Mouse (Mus musculus): ENCODE results near the gene C2cd4a.

C2cd4a gene

DNA sequence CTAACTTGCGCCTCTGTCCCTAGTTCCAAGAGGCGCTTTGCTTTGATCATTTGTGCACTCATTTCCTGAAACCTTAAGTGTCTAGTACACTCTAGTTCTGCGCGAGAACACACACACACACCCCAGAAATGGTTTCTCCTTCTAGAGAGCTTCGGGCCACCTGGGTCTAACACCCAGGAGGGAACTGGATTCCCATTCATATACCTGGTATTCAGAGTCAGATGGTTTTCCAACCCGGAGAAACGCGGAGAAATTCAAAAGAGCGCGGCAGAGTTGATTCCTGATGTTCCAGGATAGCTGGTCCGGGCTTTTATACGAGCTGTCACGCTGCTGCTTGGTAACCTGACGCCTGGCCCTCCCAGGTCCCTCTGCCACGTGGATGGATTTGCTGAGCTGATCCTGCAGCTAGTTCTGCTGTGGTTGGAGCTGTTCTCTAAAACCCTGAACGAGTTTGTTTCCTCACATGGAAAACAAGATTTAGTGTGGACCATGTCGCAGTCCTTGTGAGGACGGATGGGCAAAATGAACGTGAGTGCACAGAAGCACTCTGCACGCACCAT lies at the start of gene C2cd4a:
C2cd4a (minus strand) TSS at position 285 of the 560 bp plus-strand sequence.
- no peak for DNase-seq (ENCODE audit: low read depth, low spot score)

DNA sequence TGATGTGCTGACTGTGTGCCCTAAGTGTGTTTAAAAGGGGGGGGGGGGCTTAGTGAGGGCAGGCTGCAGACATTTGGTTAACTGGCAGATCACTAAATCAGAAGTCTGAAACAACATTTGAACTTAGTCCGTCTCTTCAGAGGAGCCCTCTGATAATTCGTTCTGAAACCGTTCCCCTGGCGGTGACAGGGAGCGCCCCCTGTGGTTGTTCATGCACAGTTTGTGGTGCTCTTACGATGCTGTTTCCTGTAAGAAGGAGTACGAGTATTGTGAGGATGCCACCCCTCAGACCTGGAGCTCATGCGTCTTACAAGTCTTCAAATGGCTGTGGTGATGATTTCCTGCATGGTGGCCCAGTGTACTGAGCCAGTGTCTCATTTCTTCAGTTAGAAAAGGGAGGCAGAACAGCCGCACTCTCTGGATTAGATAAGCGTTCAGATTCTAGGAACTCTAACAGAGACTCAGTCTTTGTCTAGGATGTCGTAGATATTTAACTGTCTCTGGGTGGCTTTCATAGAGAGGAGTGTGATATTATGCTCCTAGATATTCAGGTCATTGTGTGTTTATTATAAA lies 46.2 kb upstream of the C2cd4a start:
- DNase-seq (ENCODE audit: low read depth, low spot score): no peak

DNA sequence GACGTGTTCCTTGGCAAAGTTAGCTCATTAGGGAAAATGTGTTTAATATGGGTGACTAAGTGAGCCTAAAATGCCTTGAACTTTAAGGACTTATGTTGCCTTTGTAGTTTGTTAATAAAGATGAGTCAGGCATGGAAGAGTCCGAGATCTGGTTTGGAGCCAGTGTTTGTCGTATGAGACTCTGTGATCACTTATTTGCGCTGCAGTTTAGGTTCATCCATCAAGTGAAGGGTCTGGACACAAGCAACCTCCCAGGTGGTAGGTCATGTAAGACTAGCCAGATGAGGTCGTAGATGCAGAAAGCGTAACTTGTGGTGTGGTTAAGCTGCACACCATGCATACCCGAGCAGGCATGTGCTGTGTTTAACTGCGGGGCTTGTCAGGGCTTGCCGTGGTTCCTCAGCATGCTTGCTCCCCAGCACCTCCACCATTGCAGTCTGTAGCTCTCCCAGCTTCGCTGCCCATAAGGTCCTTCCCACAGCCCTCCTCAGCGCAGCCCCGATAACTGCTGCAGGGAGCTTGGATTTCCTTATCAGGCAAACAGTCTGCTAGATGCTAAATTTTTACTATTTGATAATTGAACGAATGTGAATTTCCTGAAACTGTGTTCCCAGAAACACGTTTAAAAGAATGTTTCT lies 45.1 kb upstream of the C2cd4a start:
- DNase-seq (ENCODE audit: low read depth, low spot score): no peak

DNA sequence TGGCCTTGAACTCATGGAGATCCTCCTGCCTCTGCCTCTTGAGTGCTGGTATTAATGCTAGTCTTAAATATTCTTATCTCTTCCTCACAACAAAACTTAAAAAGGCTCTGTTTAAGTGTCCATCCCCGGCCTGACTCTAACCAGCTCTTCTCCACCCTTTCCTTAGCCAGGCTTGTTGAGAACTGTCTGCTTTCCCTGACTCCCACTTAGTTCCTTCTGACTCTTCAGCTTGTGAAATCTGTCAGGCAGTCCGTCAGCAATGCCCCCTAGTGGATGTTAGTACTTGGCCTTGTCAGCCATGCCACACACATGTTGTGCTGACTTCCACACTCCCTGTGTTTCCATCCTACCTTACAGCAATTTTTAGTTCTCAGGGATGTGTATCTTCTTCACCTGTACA lies 43.2 kb upstream of the C2cd4a start:
- peak; percentile 19 for DNase-seq (ENCODE audit: low read depth, low spot score)

DNA sequence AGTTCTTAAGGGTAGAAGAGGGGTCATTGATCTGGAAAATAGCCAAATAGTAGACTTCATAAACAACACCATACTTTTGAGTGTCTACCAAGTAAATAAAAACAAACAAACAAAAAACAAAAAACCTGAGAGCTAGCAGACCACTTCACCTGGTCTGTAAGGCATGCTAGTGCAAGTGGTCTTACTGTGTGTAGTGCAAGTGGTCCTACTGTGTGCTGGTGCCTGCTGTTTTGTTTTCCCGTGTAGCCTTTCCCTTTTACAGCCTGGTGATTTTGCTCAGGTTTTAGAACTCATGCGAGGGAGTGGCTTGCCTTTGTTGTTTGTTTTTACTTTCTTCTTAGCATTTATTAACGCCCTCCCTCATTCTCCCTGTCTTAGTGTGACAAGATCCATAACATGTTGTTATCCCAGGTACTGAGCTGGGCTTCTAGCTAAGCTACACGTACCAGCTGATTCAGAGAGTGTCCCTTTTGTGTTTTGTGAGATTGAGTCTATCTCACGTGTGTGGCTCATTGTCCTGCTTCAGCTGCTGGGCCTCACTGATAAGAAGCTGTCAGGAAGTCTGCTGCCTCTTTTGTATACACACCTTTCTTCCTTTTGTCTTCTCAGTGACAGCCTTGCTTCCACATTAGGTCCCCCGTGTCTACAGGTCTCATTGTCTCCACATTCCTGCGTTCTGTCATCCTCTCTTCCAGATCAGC lies 42.5 kb upstream of the C2cd4a start:
- no peak for DNase-seq (ENCODE audit: low read depth, low spot score)

DNA sequence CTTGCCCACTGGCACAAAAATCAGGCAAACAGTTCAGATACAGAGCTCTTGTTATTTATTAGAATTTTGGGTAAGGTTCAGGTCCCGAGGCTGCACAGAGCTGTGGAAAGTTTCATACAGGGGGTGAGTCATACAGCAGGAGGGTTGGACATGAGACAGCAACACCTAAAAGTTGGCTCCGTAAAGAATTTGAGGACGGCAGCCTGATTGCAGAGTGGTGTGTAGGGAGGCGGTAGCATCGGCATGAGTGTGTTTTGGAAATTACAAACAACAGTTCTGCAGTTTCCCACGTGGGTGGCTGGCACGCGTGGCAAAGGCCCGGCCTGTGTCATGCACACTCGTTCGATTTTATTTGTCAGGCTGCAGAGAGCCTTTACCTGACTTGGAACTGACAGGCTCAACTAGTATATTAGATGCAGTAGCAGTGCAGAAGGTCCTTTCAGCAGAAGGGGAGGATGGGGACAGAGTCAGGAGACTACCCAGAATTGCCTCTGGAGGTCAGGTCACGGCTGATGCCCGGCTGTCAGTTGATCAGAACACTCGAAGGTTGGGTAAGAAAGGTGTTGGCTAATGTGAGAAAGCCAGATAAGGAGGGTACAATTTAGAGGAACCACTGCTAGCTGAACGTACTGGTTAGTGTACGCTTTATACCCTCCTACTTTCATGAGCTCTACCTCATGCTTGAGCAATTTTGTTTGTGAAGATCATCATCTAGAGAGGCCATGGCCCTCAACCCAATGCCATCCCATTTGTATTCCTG lies 37.7 kb upstream of the C2cd4a start:
- no peak for DNase-seq (ENCODE audit: low read depth, low spot score)

DNA sequence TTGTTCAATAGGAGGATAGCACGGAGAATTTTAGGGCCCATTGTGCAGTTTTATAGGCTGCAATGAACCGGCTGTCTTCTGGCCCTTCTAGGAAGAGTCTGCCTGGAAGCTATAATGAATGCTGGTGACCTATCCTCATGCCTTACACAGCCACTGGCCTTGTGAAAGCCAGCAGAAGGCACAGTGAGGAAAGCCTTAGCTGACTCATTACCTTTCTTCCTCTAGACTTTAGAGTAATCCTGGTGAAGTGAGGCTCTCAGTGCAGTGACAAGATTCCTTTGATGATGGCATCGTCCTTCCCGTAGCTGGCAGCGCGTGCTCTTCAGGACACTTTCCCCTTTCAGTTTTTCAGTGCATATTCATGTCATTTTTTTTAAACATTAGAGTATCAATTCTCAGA lies 35.3 kb upstream of the C2cd4a start:
- DNase-seq (ENCODE audit: low read depth, low spot score): no peak

DNA sequence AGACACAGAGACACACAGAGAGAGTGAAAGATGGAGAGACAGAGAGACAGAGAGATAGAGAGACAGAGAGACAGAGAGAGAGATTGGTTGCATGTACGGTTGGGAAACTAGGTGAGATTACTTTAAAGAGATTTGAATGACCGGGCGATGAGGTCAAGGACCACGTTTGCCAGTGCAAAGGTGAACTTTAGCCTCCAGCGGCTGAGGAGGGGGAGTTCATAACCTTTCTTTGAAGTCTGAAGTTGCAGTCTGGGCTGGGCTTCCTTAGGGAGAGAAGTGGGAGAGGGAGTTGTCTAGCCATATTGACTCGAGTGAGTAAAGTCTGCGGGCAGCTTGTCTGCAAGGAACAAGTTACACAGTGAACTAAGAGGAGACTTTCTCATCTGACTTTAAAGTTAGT lies 33.3 kb upstream of the C2cd4a start:
- DNase-seq (ENCODE audit: low read depth, low spot score): no peak

DNA sequence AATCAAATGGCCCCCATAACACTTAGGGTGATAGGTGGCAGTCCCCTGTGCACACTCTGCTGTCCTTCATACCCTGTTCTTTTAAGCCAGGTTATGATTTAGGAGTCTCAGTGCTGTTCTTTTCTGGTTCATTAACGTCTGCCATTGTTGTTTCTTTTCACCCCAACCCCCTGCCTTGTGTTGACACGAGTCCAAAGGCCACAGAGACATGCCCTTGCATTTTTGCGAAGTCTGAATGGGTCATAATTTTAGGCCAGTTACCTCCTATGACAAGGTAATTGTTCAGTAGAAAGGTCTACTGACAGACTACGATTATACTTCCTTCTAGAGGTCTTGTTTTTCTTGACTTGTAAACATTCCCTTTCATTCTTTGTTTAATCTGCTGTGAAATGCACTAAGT lies 31.9 kb upstream of the C2cd4a start:
- DNase-seq (ENCODE audit: low read depth, low spot score): no peak

DNA sequence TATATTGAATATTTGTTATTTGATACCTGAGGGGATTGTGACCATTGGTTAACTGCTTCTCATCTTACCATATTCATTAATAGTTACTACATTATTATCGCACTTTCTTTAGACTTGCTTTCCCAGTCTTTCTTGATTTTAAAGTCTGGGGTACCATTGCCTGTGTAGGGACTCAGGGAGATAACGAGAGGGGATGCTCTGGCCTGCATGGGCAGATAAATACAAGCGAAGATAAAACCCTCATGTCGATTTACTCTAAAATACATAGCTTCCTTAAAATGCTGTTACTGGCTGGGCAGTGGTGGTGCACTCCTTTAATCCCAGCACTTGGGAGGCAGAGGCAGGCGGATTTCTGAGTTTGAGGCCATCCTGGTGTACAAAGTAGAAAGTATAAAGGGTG lies 31.2 kb upstream of the C2cd4a start:
- DNase-seq (ENCODE audit: low read depth, low spot score): no peak

DNA sequence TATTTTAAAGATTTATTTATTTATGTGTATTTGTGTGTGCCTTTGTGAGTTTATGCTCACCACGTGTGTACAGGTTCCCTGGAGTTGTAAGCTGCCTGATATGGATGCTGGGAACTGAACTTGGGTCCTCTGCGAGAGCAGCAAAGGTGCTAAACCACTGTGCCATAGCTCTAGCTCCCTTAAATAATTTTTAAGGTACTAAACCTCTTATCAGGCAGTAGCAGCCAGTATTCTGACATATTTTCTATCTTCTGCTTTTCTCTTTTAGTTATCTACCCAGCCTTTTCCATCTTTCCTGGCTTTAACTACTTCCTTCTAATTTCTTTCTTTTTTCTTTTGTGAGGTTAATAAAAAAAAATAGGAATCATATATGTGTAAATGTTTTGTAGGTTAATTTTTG lies 28.1 kb upstream of the C2cd4a start:
- DNase-seq (ENCODE audit: low read depth, low spot score): no peak

DNA sequence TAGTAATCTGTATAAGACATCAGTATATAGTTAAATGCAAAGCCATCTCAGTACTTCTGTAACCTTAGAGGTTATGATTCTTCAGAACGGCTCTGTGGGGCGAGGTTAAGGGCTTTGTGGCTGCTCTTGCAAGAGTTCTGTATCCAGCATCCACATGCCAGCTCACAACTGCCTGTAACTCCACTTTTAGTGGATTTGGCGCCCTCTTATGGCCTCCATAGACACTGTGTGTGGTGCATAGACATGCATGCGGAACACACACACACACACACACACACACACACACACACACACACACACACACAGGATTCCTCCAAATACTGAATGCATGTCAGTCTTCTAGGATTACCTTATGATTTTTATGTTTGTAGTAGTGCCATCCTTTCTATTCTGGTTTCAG lies 19.0 kb upstream of the C2cd4a start:
- no peak for DNase-seq (ENCODE audit: low read depth, low spot score)

DNA sequence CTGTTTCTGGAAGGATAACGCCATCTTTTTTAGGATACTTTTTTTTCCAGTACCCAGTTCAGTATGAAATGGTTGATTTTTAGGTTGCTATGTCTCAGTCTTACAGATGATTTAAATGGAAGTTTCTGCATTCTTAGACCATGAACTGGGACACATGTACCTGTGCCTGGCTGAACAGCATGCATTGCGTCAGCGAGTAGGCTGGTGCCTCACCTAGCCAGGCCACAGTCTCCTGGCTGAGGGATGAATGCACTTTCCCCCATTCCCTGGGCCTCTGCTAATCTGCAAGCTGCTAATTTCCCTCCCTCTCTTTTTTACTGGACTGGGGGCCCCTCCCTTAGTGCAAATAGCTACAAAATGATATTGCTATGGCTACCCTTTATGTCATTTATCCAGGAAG lies 17.7 kb upstream of the C2cd4a start:
- DNase-seq (ENCODE audit: low read depth, low spot score): no peak

DNA sequence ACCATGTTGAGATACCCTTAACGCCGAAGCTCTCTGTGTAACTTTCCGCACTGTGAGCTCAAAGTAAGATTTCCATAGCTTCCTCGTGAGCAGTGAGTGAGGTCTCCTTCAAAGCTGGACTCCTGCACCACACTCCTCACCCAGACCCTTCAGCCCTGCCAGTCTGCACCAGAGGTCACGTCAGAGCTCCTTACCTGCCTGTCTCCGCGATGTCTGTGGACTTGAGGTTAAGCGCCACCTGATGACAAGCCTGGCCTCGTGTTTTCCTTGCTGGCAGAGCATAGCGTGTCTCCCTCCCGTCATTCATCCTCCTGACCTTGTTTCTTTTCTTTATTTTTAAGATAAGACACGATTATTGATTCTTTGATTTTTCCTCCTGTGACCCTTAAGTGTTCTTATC lies 17.3 kb upstream of the C2cd4a start:
- no peak for DNase-seq (ENCODE audit: low read depth, low spot score)

DNA sequence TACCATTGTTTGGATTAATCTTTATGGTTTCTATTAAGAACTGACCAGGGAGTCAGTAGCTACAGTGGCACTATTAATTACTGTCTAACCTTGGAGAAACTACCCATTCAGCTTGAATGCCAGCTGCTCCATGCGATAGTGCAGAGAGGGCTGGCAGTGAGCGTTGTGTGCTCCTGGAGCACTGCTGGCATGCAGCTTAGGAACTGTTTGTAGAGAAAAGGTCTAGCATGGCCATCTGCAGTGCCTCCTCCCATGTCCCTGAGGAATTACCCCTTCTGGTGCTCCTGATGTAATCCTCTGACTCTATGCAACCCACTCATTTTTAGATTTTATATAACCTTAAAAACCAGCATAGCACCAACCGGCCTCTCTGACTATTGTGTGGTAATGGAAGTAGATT lies 15.5 kb upstream of the C2cd4a start:
- DNase-seq (ENCODE audit: low read depth, low spot score): no peak

DNA sequence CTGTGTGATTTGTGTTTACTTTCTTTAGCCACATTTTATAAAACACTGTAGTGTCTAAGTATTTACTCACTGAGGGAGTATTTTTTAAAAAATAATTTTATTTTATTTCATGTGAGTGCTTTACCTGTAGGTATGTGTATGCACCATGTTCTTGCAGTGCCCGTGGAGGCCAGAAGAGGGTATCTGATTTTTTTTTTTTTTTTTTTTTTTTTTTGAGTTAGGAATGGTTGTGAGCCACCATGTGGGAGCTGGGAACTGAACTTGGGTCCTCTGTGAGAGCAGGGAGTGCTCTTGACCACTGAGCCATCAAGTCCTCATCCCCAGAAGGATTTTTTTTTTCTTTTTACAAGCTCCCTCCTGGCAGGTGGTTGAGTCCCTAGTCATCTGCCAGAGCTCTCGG lies 14.0 kb upstream of the C2cd4a start:
- DNase-seq (ENCODE audit: low read depth, low spot score): no peak

DNA sequence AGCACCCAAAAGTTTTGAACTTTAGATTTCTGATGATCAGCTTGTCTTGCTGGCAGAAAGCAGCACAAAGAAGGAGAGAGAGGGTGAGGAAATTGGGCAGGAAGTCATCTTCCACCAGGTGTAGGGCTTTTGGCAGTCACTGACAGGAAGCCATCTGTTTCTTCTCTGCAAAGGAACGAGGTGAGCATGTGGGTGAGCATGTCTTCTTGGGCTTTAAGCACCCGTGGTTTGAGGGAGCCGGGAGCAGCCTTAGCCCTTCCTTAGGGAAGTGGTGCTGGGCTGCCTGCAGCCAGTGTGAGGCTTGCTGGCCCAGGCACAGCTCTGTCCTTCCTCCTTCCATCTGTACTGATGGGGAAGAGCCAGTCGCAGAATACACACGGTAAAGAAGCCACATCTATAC lies 13.5 kb upstream of the C2cd4a start:
- DNase-seq (ENCODE audit: low read depth, low spot score): no peak

DNA sequence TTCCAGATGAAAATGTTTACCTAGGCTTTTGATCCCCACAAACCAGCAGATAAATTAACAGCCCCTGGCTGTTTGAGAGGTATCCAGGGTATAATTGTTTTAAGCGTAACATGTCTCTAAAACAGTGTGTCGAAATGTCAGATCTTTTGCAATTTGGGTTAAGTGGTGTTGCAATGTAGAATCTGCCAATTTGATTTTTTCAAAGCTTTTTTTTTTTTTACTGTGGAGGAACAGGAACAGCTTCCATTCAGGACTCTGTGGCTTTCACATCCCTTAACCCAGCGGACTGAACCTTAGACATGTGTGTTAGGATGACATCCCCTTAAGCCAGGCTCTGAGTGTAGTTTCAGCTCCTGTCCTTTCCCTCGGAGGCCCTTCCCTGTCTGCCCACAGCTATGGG lies 12.9 kb upstream of the C2cd4a start:
- DNase-seq (ENCODE audit: low read depth, low spot score): no peak

DNA sequence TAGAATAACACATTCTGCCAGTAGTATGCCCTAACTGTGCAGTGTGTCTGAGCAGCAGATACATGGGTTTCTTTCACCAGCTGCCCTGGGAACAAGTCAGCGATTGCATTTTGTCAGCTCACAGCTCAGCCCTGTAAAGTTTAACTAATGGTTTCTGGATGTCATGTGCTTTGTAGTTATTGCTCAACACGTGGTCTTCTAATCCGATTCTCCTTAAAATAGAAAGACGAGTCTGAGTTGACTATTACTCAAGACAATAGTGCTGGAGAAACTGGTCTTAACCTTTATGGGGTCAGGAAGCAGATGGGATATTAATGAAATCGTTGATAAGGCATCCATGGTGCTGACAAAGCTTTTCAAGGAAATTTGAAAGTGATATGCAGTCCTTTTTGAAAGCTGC lies 10.7 kb upstream of the C2cd4a start:
- DNase-seq (ENCODE audit: low read depth, low spot score): no peak

DNA sequence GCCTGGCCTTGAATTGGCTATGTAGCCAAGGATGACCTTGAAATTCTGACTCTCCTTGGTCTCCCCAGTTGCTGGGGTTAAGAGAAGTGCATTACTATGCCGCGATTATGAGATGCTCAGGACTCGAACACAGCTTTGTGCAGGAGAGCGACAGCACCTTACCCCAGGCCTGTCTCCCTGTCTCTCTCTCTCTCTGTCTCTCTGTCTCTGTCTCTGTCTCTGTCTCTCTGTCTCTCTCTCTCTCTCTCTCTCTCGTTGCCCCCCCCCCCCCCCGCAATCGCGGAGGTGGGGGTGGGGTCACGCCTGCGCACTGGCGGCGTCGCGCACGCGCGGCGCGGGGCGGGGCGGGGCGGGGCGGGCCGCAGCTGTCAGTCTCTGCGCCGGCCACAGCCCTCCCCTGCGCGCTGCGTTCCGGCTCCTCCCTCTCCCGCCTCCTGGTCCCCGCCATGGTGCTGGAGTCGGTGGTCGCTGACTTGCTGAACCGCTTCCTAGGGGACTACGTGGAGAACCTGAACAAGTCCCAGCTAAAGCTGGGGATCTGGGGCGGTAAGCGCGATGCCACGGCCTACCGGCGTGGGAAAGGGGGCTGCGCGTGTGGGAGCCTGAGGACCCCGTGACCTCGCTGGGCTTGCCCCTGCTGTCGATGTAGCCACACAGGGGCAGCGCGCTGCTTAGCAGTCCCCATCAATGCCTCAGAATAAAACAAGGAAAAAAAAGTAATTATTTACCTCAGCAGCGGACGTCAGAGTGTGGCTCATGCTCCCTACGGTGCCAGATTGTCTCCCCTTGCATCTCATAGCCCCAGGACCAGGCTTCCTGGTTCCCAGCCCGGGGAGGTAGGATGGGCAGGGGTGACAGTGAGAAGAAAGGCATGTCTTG lies 8.1 kb upstream of the C2cd4a start, which contains the start of gene Vps13c:
Vps13c (plus strand) TSS at position 416 of the 879 bp plus-strand sequence.
- peak; percentile 61 for DNase-seq (ENCODE audit: low read depth, low spot score)

DNA sequence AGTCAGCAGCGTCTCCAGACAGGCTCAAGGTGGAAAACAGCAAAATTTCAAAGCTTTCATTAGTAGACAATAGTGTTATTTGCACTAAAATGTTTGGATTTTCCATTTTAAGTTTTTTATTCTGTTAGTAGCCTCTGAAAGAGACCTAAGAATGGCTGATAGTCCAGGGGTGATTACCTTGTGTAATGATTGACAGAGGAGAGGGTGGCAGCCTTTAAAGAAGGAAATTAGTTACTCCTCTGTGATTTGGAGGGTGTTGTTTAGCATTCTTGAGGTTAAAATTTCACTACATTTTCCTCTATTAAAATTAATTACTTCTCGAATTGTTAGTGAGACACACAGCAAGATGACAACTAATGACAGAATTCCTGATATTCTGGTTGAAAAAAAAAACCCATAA lies 5.2 kb upstream of the C2cd4a start:
- DNase-seq (ENCODE audit: low read depth, low spot score): no peak

Measured in retina, postnatal 7 days (tissue).